Mouse (Mus musculus) ovary, postnatal 10 days (tissue): Measurements from ENCODE around the gene Wdr62.

Source experiments
- DNase-seq: peaks from one replicate; pipeline ENCODE4 v3.0.0; 2022; ENCODE audit warnings: low spot score

The Wdr62 gene

DNA sequence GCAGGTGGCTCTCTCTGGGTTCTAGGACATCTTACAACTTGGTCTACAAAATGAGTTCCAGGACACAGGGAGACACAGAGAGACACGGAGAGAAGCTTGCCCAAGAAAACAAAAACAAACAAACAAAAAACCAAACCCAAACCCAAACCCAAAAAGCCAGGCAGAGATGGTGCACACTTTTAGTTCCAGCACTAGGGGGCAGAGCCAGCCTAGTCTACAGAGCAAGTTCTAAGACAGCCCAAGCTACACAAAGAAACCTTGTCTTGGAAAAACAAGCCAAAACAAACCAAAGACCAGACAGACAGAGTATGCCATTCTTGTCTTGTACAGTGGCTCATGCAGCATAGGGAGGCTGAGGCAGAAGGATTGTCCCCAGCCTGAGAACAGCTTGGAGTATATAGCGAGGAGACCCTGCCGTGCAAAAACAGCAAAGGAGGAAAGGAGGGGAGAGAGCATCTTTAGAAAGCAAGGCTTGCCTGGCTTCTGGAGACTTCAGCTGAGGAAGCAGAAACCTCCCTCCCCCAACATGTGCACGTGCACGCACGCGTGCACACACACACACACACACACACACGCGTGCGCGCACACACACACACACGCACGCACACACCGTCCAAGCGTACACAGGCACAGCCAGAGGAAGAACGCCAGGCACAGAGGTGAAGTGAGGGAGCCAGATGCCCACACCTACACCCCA is 26.0 kb upstream of the Wdr62 start:
- no peak for DNase-seq

DNA sequence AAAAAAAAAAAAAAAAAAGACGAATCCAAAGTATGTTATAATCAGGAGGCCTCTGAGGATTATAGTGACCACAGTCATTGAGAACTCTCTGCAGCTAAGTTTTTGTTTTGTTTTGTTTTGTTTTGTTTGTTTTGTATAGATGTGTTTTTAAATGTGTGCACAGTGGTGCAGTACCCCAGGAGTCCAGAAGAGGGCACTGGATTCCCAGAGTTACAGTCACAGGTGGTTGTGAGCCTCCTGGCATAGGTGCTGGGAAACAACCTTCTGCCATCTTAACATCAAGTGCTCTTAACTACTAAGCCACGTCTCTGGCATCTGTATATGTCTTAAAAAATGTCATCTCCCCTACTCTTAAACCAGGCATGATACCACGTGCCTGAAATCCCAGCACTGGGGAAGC is 20.7 kb upstream of the Wdr62 start:
- DNase-seq, result no peak

DNA sequence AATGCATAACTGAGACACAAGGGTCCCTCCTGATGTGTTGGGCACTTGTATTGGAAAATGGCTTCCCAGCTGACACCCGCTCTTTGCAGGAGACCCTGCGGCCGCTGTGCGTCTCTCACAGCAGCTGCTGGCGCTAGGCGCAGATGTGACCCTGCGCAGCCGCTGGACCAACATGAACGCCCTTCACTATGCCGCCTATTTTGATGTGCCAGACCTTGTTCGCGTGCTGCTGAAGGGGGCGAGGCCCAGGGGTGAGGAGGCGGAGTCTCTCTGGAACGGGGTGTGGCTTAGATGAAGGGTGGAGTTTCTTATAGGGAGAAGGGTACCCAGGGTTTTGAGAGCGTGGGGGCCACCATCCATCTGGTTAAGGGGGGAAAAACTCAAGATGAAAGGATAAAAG is 17.0 kb upstream of the Wdr62 start:
- no peak for DNase-seq

DNA sequence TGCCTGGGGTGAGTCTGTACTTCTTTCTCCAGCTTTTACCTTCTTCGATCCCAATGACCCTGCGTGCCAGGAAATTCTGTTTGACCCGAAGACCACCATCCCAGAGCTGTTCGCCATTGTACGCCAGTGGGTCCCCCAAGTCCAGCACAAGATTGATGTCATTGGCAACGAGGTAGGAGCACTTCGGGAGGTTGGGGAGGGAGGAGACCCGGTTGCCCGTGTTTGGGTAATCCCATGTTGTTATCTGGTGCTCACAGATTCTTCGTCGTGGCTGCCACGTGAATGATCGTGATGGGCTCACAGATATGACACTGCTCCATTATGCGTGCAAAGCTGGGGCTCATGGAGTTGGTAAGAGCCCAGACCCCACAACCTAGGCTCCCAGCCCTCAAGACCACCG is 16.6 kb upstream of the Wdr62 start:
- DNase-seq, result no peak

DNA sequence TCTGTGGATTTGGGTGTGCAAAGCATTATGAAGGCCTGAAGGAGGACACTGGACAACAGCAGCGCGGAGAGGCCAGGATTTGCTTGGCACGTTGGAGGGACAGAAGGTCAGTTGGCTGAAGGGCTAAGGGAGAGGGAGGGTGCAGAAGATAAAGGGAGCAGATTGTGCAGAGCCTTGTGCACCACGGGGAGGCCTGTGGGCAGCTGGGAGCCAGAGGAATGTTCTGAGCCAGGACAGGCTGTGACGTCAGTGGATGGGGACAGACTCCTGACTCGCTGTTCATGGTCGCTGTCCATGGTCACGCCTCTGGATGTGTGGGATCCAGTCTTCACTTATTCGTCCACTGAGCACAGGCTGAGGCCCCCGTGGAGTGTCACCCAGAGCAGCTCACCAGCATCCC is 14.9 kb upstream of the Wdr62 start:
- DNase-seq, result no peak

DNA sequence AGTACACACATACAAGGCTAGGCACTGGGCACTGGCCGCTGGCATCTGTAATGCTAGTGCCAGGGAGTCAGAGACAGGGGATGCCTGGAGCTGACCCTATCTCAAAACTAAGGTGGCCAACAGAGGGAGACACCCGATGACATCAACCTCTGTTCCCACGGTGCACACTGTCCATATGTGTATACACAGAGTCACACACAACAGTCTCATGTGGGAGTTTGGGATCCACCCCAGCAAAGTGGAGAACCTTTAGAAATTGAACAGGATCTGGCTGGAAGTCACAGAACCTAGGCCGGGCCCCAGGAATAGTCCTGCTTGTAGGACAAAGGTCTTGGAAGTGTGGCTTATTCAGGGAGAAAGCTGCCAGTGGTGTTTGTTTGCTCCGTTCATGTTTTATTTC is 14.1 kb upstream of the Wdr62 start:
- DNase-seq, result no peak

DNA sequence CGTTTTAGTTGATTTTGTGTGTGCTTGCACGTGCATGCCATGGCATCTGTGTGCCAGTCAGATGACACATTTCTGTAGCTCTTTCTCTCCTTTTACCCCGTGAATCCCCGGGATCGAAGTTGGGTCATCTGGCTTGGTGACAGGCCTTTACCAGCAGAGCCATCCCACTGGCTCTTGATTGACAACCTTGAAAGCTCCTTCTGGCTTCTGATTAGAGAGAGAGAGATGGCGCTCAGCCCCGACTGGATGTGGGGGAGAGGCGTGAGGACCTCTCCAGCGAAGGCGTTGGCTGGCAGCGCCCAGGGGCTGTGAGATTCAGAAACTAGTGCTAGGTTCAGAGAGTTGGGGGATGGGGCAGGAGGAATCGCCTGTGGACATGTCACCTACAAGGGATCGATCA is 13.6 kb upstream of the Wdr62 start:
- DNase-seq, result no peak

DNA sequence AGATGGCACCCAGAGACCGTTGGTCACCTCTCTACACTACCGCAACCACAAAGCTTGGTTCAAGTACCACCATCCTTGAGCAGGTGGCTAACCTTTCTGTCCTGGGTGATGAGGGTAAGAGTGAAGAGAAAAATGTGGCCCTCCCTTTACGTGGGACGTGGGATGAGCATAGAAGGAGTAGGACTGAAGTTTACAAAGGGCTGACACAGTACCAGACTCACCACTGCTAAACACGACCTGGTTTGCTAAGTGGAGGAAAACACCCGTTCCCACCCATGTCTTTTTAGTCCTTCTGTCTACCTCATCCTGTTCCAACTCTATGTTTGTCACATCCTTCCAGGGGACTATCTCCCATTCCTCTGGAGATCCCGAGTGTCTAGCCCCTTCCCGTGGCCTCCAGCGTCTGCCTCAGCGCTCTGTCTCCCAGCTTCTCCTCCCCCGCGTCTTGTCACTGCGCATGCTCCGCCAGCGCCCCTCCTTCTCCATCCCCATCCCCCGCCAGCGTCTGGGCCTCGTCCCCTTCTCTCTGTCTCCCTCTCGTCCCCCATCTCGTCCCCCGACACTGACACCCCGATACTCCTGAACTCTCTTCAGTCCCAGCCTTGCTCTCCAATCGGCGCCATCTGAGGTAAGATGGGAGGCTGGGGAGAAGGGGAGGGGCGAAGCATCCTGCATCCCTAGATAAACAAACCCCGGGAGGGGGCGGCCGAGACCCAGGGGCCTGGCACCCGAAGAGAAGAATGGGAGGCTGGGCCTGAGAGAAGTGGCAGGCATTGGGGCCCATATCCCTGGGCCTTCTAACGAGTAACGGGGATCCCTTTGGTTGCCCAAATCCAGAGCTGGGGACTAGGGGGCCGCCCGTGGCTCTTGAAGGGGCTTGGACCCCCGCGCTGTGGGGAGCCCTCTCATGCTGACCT is 11.3 kb upstream of the Wdr62 start, which contains the start of gene Clip3:
Clip3 (plus strand) TSS at position 514 of the 917 bp plus-strand sequence.
- peak; percentile 75 for DNase-seq

DNA sequence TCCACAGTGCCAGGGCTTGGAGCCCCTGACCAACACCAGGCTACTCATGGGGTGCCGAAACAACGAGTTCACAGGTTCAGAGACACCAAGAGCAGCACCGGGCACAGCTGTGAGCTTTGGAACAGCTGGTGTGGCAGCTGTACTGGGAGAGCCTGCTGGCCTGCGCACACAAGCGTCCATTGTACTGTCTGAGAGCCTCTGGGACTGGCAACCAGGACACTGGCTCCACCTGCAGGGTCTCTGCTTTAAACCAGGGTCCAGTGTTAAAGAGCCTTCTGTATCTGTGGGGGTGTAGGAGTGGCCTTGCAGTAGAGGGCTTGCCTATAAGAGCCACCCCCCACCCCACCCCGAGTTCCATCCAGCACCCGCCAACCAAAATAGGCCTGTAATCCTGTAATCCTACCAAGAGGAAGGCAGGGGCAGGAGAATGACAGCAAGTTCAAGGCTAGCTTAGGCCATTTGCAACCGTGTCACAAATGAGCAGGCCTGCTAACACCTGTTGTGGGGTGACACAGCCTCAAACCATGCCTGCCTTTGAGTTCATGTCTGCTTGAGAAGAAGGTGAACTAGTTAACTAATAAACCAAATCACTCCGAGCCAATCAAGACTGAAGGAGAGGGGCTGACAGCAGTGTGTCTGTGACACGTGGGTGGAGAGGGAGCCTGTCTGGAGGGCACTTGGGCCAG is 9.6 kb upstream of the Wdr62 start:
- no peak for DNase-seq

DNA sequence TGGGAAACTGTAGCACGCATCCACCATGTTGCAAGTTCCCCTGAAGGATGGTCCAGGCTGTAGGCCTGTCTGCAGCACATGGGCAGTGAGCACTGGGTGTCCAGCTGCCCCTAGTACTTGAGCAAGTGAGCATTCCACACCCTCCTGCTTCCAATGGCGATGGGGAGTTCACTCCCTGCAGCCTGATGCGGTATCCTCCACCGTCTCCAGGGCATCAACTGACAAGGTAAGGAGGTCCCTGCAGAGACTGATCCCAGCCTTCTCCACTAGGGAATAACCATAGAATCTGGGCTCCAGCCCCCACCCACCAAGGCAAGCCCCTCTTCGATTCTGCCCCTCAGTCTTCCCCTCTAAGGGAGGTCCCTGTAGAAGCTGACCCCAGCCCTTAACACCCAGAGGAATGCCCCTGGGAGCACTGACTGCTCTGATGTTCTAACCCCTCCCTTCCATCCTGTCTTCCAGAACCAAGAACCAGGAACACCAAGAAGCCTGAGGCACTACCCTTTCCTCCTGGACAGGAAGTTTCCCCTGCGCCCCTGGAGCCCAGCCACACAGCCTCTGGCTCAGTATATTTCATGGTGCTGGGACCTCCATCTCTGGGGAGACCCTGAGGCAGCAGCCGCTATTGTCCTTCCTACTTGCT is 9.0 kb upstream of the Wdr62 start:
- DNase-seq, result no peak

DNA sequence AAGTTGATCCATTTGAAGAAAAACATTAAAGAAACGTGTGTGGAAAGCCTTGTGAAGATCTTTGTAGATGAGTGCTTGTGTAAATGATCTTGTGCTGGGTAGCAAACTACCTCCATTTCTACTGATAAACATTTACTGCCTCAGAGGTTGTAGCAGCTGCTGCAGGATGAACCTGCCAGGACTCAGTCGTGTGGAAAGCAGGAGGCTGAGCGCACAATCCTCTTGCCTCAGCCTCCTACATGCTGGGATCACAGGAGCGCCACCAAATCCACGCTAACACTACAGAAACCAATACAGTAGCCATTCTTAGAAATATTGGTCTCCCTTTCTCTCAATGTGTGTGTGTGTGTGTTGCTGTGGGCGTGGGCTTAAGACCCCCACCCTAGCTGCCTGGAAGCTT is 7.8 kb upstream of the Wdr62 start:
- DNase-seq, result no peak

DNA sequence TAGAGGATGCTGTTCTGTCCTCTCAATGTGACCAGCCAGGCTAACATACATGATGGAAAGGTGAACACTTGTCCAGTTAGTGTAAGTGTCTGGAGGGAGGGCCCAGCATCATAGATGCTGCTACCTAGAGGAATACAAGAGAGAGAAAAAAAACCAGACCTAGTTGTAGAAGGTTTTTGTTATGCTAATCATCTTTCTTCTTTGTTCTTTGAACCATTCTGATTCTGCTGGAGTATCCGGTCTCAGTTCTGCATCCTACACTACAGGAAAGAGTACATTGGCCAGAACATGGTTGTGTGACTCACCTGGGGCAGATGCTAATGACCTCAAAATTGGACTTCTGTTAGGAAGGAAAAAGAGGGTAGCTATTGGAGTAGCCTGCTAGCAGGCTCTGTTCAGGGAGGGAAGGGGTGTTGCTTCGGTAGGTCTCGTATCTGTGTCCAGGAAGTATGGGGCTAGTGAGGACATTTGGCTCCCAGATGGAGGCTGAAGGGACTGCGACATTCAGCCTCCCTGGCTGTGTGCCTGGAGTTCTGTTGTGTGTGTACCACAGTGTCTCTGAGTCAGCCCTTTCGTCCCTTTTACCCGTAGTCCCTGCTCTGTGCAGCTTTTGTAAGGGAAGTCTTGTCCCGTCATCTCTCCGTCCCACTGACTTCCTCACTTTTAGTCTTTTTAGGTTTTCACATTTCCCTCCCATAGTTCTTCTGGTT is 6.6 kb upstream of the Wdr62 start:
- DNase-seq, result no peak

DNA sequence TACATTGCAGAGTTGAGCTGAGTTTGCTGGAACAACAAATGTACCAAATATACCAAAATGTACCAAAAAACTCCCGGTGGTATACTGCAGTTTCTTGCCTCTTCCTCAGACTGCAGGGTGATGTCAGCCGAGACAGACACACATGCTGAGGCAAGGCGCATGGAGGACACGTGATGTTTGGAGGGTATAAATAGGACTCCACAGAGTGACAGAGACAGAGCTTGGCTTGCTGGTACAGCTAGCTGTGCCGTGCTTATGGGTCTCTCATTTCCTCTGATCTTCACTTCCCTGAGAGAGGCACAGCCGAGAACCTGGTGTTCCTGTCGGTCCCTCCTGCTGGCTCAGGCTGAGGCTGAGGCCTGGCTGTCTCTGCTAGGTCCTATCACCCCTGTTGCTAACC is 2.5 kb upstream of the Wdr62 start:
- DNase-seq, result no peak

DNA sequence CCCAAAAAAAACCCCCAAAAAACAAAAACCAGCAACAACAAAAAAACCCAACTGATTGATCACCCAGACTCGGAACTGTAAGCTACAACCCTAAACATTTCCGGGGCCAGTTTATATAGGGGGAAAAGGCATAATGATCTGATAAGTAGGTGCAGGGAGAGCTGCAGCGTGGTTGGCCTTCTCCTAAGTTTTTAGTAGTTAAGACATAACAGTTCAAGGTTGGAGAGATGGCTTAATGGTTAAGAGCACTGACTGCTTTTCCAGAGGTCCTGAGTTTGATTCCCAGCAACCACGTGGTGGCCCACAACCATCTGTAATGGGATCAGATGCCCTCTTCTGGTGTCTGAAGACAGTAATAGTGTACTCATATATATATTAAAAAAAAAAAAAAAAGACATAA is 1.3 kb upstream of the Wdr62 start:
- DNase-seq, result no peak

DNA sequence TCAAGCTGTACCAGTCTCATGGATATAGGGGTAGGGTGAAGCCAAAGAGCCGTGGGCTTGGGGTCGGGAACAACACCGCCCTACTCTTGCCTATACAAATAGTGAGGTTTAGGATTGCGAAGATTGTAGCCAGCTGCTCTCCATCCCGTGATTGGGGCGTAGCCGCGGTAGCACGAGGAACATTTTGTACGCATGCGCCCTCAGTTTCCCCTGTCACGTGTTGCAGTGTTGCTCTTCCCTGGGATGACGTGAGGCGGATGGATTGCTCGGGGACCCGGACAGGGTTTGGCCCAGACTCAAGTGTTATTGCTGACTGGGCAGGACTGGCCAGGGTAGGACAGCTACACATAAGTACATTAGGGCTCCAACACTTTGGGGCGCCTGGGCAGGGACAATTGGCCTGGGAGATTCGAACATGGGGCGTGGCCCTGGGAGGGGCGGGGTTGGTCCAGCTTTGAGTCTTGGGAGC is 485 bp upstream of the Wdr62 start:
- peak; percentile 67 for DNase-seq

DNA sequence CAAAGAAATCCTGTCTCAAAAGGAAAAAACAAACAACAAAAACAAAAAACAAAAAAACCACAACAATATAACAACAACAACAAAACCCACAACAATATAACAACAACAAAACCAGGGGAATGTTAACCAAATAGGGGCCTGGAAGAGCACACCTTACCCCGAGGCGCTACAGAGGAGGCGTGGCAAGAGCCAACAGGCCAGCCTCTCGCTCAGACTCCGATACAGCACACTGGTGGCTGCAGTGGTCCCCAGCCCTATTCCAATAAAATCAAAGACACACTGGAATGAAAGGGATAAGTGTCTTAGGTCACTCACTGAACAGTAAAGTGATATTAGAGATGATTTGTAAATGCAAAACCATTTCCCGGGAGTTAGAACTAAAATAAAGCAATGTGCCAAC is 683 bp downstream of the Wdr62 start:
- no peak for DNase-seq

DNA sequence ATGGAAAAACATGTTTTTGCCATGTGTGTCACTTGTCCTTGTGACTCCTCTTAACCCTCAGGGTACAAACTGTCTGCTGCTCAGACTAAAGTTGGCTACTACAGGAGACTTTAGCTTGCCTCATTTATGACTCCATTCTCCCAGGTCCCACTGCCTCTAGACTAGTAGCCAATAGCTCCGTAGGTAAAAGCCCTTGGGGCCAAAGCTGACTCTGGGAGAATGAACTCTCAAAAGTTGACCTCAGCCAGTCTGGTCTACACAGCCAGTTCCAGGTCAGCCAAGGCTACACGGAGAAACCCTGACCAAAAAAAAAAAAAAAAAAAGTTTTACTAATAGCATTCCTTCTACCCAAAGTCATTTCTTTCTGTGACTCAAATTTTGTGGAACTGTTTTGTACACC is 1.3 kb downstream of the Wdr62 start:
- no peak for DNase-seq

DNA sequence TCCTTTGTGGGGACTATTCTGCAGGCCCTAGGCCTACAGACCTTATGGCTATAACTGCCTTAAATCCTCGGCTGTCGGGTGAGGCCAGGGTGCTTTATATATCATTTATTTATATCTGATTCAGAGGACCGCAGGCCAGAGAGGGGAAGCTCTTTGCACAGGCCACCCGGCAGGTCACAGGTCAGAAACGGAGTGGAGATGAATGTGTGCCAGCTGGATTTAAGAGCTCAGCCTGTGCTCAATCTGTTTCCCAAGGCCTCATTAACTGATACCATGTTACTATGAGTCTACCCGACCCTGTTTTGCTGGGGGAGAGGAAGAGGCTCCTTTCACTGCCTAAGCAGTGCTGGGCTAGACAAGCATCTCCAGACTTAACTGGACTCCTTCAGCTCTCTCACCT is 5.8 kb downstream of the Wdr62 start:
- DNase-seq, result no peak

DNA sequence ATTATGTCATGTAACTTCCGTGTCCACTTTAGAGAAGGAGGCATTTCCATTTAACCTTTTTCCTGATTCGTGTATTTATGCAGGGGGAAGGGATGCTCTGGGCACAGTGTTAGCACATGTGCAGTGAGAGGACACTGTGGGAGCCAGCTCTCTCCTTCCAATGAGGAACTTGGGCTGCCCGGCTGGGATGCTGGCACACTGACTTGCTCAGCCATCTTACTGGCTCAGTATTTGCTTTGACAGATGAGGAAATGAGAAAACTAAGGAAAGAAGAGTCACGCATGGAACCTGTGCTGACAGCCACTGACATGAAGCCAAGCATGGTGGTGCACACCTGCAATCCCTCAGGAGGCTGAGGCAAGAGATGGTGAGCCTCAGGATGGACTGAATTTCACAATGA is 10.6 kb downstream of the Wdr62 start:
- DNase-seq, result no peak

DNA sequence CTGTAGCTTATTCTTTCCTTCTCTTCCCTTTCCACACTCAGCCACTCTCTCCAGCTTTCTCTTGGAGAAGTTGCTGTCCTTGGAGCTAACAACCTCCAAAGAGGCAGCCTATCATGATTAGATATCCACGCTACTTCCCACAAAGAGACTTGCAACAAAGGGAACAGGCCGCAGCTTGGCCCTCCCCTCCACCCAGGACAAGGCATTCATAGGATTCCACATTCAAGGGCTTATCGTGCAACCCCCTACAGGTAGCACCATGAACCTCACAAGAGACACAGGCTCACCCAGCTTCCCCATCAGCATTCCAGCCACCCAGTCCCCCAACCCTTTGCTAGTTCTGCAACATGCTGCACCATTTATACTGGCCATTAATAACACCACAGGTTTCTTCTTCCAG is 13.4 kb downstream of the Wdr62 start:
- no peak for DNase-seq

DNA sequence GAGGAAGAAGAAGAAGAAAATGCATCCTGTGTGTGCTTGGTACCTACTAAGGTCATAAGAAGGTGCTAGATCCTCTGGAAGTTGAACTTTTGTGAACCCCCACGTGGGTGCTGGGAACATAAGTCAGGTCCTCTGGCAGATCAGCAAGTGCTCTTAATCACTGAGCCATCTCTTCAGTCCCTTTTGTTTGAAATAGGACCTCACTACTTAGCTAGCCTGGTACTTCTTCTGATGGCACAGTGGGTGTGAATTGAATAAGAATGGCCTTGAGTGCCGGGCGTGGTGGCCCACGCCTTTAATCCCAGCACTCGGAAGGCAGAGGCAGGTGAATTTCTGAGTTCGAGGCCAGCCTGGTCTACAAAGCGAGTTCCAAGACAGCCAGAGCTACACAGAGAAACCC is 14.3 kb downstream of the Wdr62 start:
- DNase-seq, result no peak

DNA sequence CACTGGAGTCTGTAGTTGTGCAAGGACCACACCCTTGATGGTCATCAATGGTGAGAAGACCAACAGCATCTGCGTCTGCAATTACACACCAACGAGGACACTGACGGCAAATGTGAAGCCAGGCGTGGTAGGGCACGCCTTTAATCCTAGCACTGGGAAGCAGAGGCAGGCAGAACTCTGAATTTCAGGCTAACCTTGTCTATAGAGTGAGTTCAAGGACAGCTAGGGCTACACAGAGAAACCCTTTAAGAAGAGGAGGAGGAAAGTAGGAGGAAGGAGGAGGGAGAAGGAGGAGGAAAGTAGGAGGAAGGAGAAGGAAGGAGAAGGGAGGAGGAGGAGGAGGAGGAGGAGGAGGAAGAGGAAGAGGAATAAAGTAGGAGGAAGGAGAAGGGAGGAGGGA is 14.7 kb downstream of the Wdr62 start:
- no peak for DNase-seq
